Mouse (Mus musculus) spleen, adult 18-20 months (tissue): ENCODE measurements at regions not wholly inside any gene's neighbourhood (a gene's known extent, or its start where the extent isn't known, plus 50 kb on each side); places are given as distances from the start of the nearest gene placed in this dataset.
"Not testable (repeated sequence)": the region's sequence is repeated elsewhere in the genome, so short reads cannot be mapped to it uniquely, and the experiment has no call there.

Experiments
- DNase-seq, 2 experiments: peaks; one replicate each; pipeline ENCODE4 v3.0.0; 2022; ENCODE audit warnings: mixed read lengths in 2 of 2

DNA sequence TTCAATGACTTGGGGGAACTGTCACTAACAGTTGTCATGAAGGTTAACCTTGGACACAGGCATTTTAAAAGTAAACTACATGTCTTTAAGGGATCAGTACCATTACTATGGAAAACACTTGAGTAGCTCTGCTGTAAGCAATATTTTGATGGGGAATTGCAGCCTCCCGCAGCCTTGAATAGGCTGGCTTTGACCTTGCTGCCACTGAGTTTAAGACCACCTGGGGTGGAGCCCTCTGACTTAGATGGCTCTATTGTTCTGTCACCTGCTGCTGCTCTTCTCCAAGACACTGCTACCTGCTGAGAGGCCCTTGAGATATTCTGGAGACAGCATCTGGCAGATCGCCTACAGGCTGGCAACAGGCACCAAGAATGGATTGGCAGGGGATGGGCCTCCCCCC is 62.1 kb upstream of the Tars start:
- DNase-seq = not testable (repeated sequence)

DNA sequence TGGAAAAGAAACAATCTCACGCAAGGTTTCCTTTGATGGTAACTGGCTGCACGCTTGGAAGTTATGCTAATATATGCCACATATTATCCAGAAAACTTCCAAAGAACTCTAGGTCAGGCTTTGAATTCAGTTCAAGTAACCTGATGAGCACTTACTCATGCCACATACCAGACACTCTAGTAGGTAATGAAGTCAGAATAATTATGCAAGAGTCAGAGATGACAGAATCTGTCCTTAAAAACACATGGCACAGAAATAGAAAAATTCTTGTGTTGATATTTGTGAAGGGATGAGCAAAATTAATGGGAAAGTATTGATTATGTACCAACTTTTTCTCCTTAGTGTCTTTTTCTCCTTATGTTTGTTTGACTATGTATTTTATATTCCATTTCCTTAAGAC is 59.8 kb upstream of the Tars start:
- DNase-seq = no peak

- no peak for DNase-seq
Observed at GRCm38 (mm10) chr15:11457278-11457677, 57.8 kb upstream of the Tars start.

DNA sequence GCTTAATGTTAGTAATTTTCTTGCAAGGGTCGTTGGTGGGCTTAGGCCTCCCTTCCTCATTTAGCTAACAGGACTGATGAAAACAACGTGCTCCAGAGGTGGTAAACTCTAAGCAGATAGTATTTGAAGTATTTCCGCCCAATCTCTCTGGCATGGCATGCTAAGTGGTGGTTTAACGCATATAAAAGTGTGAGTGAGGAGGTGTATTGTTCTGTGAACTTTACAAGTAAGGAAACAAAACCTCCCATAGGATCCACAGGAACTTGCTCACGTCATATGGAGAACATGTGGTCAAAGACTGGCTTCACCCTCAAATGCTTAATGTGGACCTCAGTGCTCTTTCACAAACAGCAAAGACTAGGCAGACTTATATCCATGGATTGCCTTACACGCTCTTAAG is 56.5 kb upstream of the Tars start:
- DNase-seq = no peak

- DNase-seq = no peak
Observed at GRCm38 (mm10) chr15:11455366-11455785, 55.9 kb upstream of the Tars start.

DNA sequence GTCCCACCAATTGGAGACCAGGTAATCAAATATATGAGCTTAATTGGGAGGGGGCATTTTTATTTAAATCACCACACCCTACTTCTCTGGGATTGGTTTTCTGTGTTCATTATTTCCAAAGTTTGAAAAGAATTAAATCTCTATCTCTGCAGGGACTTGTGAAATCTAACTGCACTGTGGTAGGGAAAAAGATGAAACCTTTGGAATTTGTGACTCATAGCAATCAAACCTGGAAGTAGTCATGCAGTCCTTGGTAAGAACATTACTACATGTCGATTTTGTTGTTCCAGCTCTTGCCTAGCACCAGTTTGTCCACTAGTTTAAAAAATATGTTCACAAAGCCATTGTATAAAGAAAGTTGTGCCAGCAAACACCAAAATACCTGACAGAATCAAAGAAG is 54.5 kb upstream of the Tars start:
- DNase-seq = no peak

DNA sequence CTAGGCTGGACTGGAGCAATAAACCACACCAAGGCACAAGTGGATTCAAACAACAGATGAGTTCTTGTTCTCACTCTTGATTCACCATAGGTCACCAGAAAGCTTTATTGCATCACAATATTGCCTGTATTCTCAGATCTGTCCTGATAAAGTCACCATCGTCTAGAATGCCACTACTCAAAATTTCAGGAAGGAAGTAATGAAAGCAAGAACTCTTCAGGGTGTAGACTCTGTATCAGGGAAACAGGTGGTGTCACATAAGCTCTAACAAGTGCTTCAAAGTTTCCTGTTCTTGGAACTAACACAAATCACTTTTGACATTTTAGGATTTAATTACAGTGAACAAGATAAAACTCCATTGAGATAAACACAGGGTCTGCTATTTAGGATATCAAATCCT is 52.2 kb upstream of the Tars start:
- no peak for DNase-seq
